Mouse (Mus musculus) testis, adult 2 months (tissue): Measurements from ENCODE around the gene Slc26a10.

Experiments
- CTCF ChIP-seq: fragments of 200-500 bp; IDR thresholded peaks from 2 replicates; pipeline ENCODE4 v1.5.1; 2012; ENCODE audit warnings: low read depth, mild to moderate bottlenecking, inconsistent platforms, low read length, moderate library complexity; ENCODE audit not compliant: control insufficient read depth, insufficient read depth, insufficient replicate concordance
- POLR2A ChIP-seq: fragments of 200-500 bp; IDR thresholded peaks from 2 replicates; pipeline ENCODE4 v1.6.1; 2012; ENCODE audit warnings: low read depth, mild to moderate bottlenecking, inconsistent platforms, low read length, moderate library complexity; ENCODE audit not compliant: control insufficient read depth

GRCm38 (mm10) chr10:127214422-127214803 is 34.0 kb upstream of the Slc26a10 start:
- TF ChIP-seq POLR2A (no peak), CTCF (no peak)
